Mouse (Mus musculus): Measurements from ENCODE around the gene Ccn2.

Gene Ccn2

DNA sequence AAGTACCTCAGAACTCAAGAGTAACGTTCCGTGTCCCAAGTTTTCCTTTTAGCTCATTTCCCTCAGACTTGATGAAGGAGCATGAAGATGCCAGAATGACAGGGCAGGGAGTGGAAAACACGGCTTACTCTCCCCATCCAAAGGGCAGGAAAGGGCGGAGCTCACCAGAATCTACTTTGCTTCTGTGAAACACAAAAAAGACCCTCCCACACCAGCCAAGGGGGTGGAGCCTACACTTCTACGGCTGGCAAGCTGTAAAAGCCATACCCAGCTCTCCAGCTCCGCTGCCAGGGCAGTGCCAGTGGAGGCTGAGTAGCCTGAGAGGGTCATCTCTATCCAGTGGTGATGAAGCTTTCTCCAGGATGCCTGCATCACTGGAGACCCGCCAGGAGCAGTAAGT is 44.4 kb downstream of the Ccn2 start:
- H3K9me3 ChIP-seq (ENCODE audit: low read length) = no peaks in the 10 kb centered on the region
- no peaks in the 10 kb centered on the region for H3K27me3 ChIP-seq (ENCODE audit: insufficient read depth, low read length)
- no peak for TF ChIP-seq NANOG (IDR thresholded peaks at IDR 0.05; ENCODE audit: borderline replicate concordance, low read length)
- TF ChIP-seq CTCF (conservative IDR thresholded peaks at IDR 0.05; ENCODE audit: low read length) = no peak
- no peak for TF ChIP-seq POU5F1 (IDR thresholded peaks at IDR 0.05; ENCODE audit: borderline replicate concordance, low read length)
- H3K4me1 ChIP-seq (replicated peaks; ENCODE audit: low read depth, low read length) = peaks cover 16% of the 10 kb centered on the region
- no peaks in the 10 kb centered on the region for H3K36me3 ChIP-seq (ENCODE audit: insufficient read depth, low read length)
- peak overlapping the region; percentile 37; the same call in 1 of the 2 replicates for H3K4me3 ChIP-seq (replicated peaks; ENCODE audit: low read length)

DNA sequence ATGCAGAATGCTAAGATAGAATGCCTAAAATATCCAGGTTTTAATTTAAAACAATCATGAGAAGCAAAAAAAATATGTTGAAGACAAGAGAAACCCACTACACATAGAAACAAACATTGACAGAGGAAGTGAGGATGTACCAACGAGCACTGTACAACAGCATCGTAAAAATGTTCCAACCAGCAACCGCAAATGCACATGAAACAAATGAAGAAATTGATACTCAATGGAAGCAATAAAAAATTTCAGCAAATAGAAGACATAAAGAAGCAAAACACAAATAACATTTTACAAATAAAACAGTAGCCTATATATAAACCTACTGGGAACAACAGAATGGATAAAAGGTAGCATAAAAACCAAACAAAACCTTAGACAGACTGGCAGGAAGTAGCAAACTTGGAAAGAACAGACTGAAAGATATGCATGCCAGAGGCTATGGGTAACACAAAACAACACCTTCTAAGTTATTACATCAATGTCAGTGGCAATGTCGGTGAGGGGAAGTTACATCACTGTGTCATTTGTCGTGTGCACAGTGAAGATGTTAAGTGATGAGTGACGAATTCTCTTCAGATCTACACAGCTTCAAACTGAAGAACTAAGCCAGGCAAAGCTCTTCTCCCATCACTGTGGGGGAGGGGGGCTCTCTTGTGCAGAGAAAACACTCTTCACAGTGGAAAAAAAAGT is 45.1 kb downstream of the Ccn2 start:
- no peaks in the 10 kb centered on the region for H3K36me3 ChIP-seq (ENCODE audit: insufficient read depth, low read length)
- no peak overlapping the region for H3K4me3 ChIP-seq (replicated peaks; ENCODE audit: low read length)
- TF ChIP-seq CTCF (conservative IDR thresholded peaks at IDR 0.05; ENCODE audit: low read length) = no peak
- TF ChIP-seq POU5F1 (IDR thresholded peaks at IDR 0.05; ENCODE audit: borderline replicate concordance, low read length) = no peak
- TF ChIP-seq NANOG (IDR thresholded peaks at IDR 0.05; ENCODE audit: borderline replicate concordance, low read length) = no peak
- H3K4me1 ChIP-seq (replicated peaks; ENCODE audit: low read depth, low read length) = peaks cover 15% of the 10 kb centered on the region
- H3K9me3 ChIP-seq (ENCODE audit: low read length) = no peaks in the 10 kb centered on the region
- H3K27me3 ChIP-seq (ENCODE audit: insufficient read depth, low read length) = no peaks in the 10 kb centered on the region

- no peak overlapping the region for H3K4me3 ChIP-seq (replicated peaks; ENCODE audit: low read length)
- no peaks in the 10 kb centered on the region for H3K27me3 ChIP-seq (ENCODE audit: insufficient read depth, low read length)
- TF ChIP-seq CTCF (conservative IDR thresholded peaks at IDR 0.05; ENCODE audit: low read length) (no peak), NANOG (IDR thresholded peaks at IDR 0.05; ENCODE audit: borderline replicate concordance, low read length) (no peak), POU5F1 (IDR thresholded peaks at IDR 0.05; ENCODE audit: borderline replicate concordance, low read length) (no peak)
- H3K4me1 ChIP-seq (replicated peaks; ENCODE audit: low read depth, low read length) = peaks cover 9% of the 10 kb centered on the region
- H3K9me3 ChIP-seq (ENCODE audit: low read length) = no peaks in the 10 kb centered on the region
- no peaks in the 10 kb centered on the region for H3K36me3 ChIP-seq (ENCODE audit: insufficient read depth, low read length)
These were observed 46.3 kb downstream of the Ccn2 start for GRCm38 (mm10) chr10:24641416-24642140.

- H3K9me3 ChIP-seq (ENCODE audit: low read length) = no peaks in the 10 kb centered on the region
- H3K27me3 ChIP-seq (ENCODE audit: insufficient read depth, low read length) = no peaks in the 10 kb centered on the region
- peaks cover 9% of the 10 kb centered on the region for H3K4me1 ChIP-seq (replicated peaks; ENCODE audit: low read depth, low read length)
- no peaks in the 10 kb centered on the region for H3K36me3 ChIP-seq (ENCODE audit: insufficient read depth, low read length)
- TF ChIP-seq POU5F1 (IDR thresholded peaks at IDR 0.05; ENCODE audit: borderline replicate concordance, low read length) (no peak), NANOG (IDR thresholded peaks at IDR 0.05; ENCODE audit: borderline replicate concordance, low read length) (no peak), CTCF (conservative IDR thresholded peaks at IDR 0.05; ENCODE audit: low read length) (no peak)
- no peak overlapping the region for H3K4me3 ChIP-seq (replicated peaks; ENCODE audit: low read length)
These were observed 47.7 kb downstream of the Ccn2 start for GRCm38 (mm10) chr10:24642796-24643580.

DNA sequence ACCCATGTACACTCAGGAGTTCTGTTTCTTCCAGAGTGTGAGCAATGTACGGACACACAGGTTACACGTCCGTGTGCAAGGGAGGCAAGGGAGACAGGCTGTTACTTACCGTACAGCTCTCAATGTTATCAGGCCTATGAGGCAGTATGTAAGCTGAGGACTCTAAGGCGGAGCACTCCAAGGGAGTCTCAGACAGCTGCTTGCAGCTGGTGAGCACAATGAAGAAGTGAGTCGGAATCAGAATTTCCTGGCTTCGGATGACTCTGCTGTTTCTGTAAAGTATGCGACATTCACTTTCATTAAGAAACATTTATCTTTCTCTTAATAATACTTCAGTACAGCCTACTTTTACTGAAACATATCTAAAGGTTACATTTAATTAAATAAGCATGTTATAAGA is 49.9 kb downstream of the Ccn2 start:
- no peaks in the 10 kb centered on the region for H3K27me3 ChIP-seq (ENCODE audit: insufficient read depth, low read length)
- no peaks in the 10 kb centered on the region for H3K36me3 ChIP-seq (ENCODE audit: insufficient read depth, low read length)
- H3K4me3 ChIP-seq (replicated peaks; ENCODE audit: low read length) = no peak overlapping the region
- 0 out of 2 replicates have a peak, but pooled peaks cover 4% of the 10 kb centered on the region for H3K4me1 ChIP-seq (replicated peaks; ENCODE audit: low read depth, low read length)
- TF ChIP-seq CTCF (conservative IDR thresholded peaks at IDR 0.05; ENCODE audit: low read length) (no peak), NANOG (IDR thresholded peaks at IDR 0.05; ENCODE audit: borderline replicate concordance, low read length) (no peak), POU5F1 (IDR thresholded peaks at IDR 0.05; ENCODE audit: borderline replicate concordance, low read length) (no peak)
- no peaks in the 10 kb centered on the region for H3K9me3 ChIP-seq (ENCODE audit: low read length)
